Mouse (Mus musculus): Measurements from ENCODE around the gene Rab6b. TPM values are rescaled to one million over a fixed set of nuclear protein-coding genes. Genes with fewer than 3 reads are reported as not detected.
"Not testable (repeated sequence)": the region's sequence is repeated elsewhere in the genome, so short reads cannot be mapped to it uniquely, and the experiment has no call there.

Rab6b gene
- polyA plus RNA-seq, 1 experiment from 2014 or later, result 1.0 TPM

GRCm38 (mm10) chr9:103146257-103146656, 34.7 kb downstream of the Rab6b start:
- peaks cover 3 to 9% of the 10 kb centered on the region in 2 experiments; a peak in 1 of 4 replicates for H3K4me1 ChIP-seq (ENCODE audit: control insufficient read depth in 2 of 2, insufficient read depth in 2 of 2, low read length in 2 of 2)
- ATAC-seq (ENCODE audit: insufficient number of reproducible peaks, insufficient read depth, low FRiP score, low read depth), result no peak
- no peak overlapping the region for H3K4me3 ChIP-seq (ENCODE audit: control insufficient read depth in 1 of 2, insufficient read depth in 1 of 2, low read depth in 1 of 2, low read length in 2 of 2)
- no peaks in the 10 kb centered on the region for H3K36me3 ChIP-seq (ENCODE audit: control insufficient read depth, insufficient read depth, low read length)
- H3K27ac ChIP-seq (replicated peaks in 1 of 2; ENCODE audit: control insufficient read depth in 1 of 2, insufficient read depth in 1 of 2, low read depth in 2 of 2, low read length in 2 of 2), result no peak overlapping the region
- 85% methylated on average over 10 of the region's 10 CpGs for WGBS
- H3K4me2 ChIP-seq (ENCODE audit: low read length), result no peak overlapping the region
- no peaks in the 10 kb centered on the region for H3K27me3 ChIP-seq (ENCODE audit: control insufficient read depth, insufficient read depth, low read length)
- H3K9me3 ChIP-seq (ENCODE audit: control insufficient read depth, low read length), result no peaks in the 10 kb centered on the region
- H3K9ac ChIP-seq (ENCODE audit: low read length), result no peak overlapping the region

- H3K27ac ChIP-seq (replicated peaks in 1 of 2; ENCODE audit: control insufficient read depth in 1 of 2, insufficient read depth in 1 of 2, low read depth in 2 of 2, low read length in 2 of 2), result no peak overlapping the region
- no peak for ATAC-seq (ENCODE audit: insufficient number of reproducible peaks, insufficient read depth, low FRiP score, low read depth)
- WGBS, result 52% methylated on average over 9 of the region's 9 CpGs
- H3K4me3 ChIP-seq (ENCODE audit: control insufficient read depth in 1 of 2, insufficient read depth in 1 of 2, low read depth in 1 of 2, low read length in 2 of 2), result no peak overlapping the region
- H3K9ac ChIP-seq (ENCODE audit: low read length), result no peak overlapping the region
- H3K36me3 ChIP-seq (ENCODE audit: control insufficient read depth, insufficient read depth, low read length), result no peaks in the 10 kb centered on the region
- no peaks in the 10 kb centered on the region for H3K9me3 ChIP-seq (ENCODE audit: control insufficient read depth, low read length)
- no peak overlapping the region for H3K4me2 ChIP-seq (ENCODE audit: low read length)
- H3K4me1 ChIP-seq (ENCODE audit: control insufficient read depth in 2 of 2, insufficient read depth in 2 of 2, low read length in 2 of 2), result peaks cover 3 to 6% of the 10 kb centered on the region in 2 experiments; a peak in 1 of 4 replicates
- H3K27me3 ChIP-seq (ENCODE audit: control insufficient read depth, insufficient read depth, low read length), result no peaks in the 10 kb centered on the region
These were observed 35.1 kb downstream of the Rab6b start for GRCm38 (mm10) chr9:103146703-103147102.

- peaks cover 3 to 6% of the 10 kb centered on the region in 2 experiments; a peak in 1 of 4 replicates for H3K4me1 ChIP-seq (ENCODE audit: control insufficient read depth in 2 of 2, insufficient read depth in 2 of 2, low read length in 2 of 2)
- ATAC-seq (ENCODE audit: insufficient number of reproducible peaks, insufficient read depth, low FRiP score, low read depth), result no peak
- no peaks in the 10 kb centered on the region for H3K36me3 ChIP-seq (ENCODE audit: control insufficient read depth, insufficient read depth, low read length)
- no peaks in the 10 kb centered on the region for H3K27me3 ChIP-seq (ENCODE audit: control insufficient read depth, insufficient read depth, low read length)
- WGBS, result 54% methylated on average over 13 of the region's 13 CpGs
- no peak overlapping the region for H3K27ac ChIP-seq (replicated peaks in 1 of 2; ENCODE audit: control insufficient read depth in 1 of 2, insufficient read depth in 1 of 2, low read depth in 2 of 2, low read length in 2 of 2)
- H3K9me3 ChIP-seq (ENCODE audit: control insufficient read depth, low read length), result no peaks in the 10 kb centered on the region
- no peak overlapping the region for H3K9ac ChIP-seq (ENCODE audit: low read length)
- H3K4me3 ChIP-seq (ENCODE audit: control insufficient read depth in 1 of 2, insufficient read depth in 1 of 2, low read depth in 1 of 2, low read length in 2 of 2), result no peak overlapping the region
- no peak overlapping the region for H3K4me2 ChIP-seq (ENCODE audit: low read length)
These were observed 35.5 kb downstream of the Rab6b start for GRCm38 (mm10) chr9:103147103-103147502.

- Histone ChIP-seq H3K4me2 (ENCODE audit: low read length) (no peak overlapping the region), H3K4me1 (ENCODE audit: control insufficient read depth in 2 of 2, insufficient read depth in 2 of 2, low read length in 2 of 2) (peaks cover 3 to 6% of the 10 kb centered on the region in 2 experiments; a peak in 1 of 4 replicates), H3K27ac (replicated peaks in 1 of 2; ENCODE audit: control insufficient read depth in 1 of 2, insufficient read depth in 1 of 2, low read depth in 2 of 2, low read length in 2 of 2) (no peak overlapping the region), H3K4me3 (ENCODE audit: control insufficient read depth in 1 of 2, insufficient read depth in 1 of 2, low read depth in 1 of 2, low read length in 2 of 2) (no peak overlapping the region), H3K27me3 (ENCODE audit: control insufficient read depth, insufficient read depth, low read length) (no peaks in the 10 kb centered on the region), H3K9me3 (ENCODE audit: control insufficient read depth, low read length) (no peaks in the 10 kb centered on the region), H3K36me3 (ENCODE audit: control insufficient read depth, insufficient read depth, low read length) (no peaks in the 10 kb centered on the region), H3K9ac (ENCODE audit: low read length) (no peak overlapping the region)
- ATAC-seq (ENCODE audit: insufficient number of reproducible peaks, insufficient read depth, low FRiP score, low read depth), result no peak
- 77% methylated on average over 12 of the region's 12 CpGs for WGBS
These were observed 37.6 kb downstream of the Rab6b start for GRCm38 (mm10) chr9:103149074-103149799.

GRCm38 (mm10) chr9:103153286-103153685, 41.7 kb downstream of the Rab6b start:
- Histone ChIP-seq H3K9me3 (ENCODE audit: control insufficient read depth, low read length) (no peaks in the 10 kb centered on the region), H3K4me1 (ENCODE audit: control insufficient read depth in 2 of 2, insufficient read depth in 2 of 2, low read length in 2 of 2) (no peaks in the 10 kb centered on the region), H3K4me2 (ENCODE audit: low read length) (no peak overlapping the region), H3K9ac (ENCODE audit: low read length) (no peak overlapping the region), H3K36me3 (ENCODE audit: control insufficient read depth, insufficient read depth, low read length) (no peaks in the 10 kb centered on the region), H3K27ac (replicated peaks in 1 of 2; ENCODE audit: control insufficient read depth in 1 of 2, insufficient read depth in 1 of 2, low read depth in 2 of 2, low read length in 2 of 2) (no peak overlapping the region), H3K4me3 (ENCODE audit: control insufficient read depth in 1 of 2, insufficient read depth in 1 of 2, low read depth in 1 of 2, low read length in 2 of 2) (no peak overlapping the region), H3K27me3 (ENCODE audit: control insufficient read depth, insufficient read depth, low read length) (no peaks in the 10 kb centered on the region)
- ATAC-seq (ENCODE audit: insufficient number of reproducible peaks, insufficient read depth, low FRiP score, low read depth), result no peak
- WGBS, result 80% methylated on average over 5 of the region's 5 CpGs

GRCm38 (mm10) chr9:103154568-103154967, 43.0 kb downstream of the Rab6b start:
- Histone ChIP-seq H3K9ac (ENCODE audit: low read length) (no peak overlapping the region), H3K36me3 (ENCODE audit: control insufficient read depth, insufficient read depth, low read length) (no peaks in the 10 kb centered on the region), H3K27me3 (ENCODE audit: control insufficient read depth, insufficient read depth, low read length) (no peaks in the 10 kb centered on the region), H3K4me3 (ENCODE audit: control insufficient read depth in 1 of 2, insufficient read depth in 1 of 2, low read depth in 1 of 2, low read length in 2 of 2) (no peak overlapping the region), H3K4me2 (ENCODE audit: low read length) (no peak overlapping the region), H3K9me3 (ENCODE audit: control insufficient read depth, low read length) (no peaks in the 10 kb centered on the region), H3K4me1 (ENCODE audit: control insufficient read depth in 2 of 2, insufficient read depth in 2 of 2, low read length in 2 of 2) (no peaks in the 10 kb centered on the region), H3K27ac (replicated peaks in 1 of 2; ENCODE audit: control insufficient read depth in 1 of 2, insufficient read depth in 1 of 2, low read depth in 2 of 2, low read length in 2 of 2) (no peak overlapping the region)
- ATAC-seq (ENCODE audit: insufficient number of reproducible peaks, insufficient read depth, low FRiP score, low read depth), result no peak
- WGBS, result 71% methylated on average over 2 of the region's 2 CpGs

- WGBS, result 84% methylated on average over 7 of the region's 7 CpGs
These were observed 43.6 kb downstream of the Rab6b start for GRCm38 (mm10) chr9:103155158-103155557.

GRCm38 (mm10) chr9:103163806-103164205, 52.2 kb downstream of the Rab6b start:
- Histone ChIP-seq H3K4me3 (ENCODE audit: control insufficient read depth in 1 of 2, insufficient read depth in 1 of 2, low read depth in 1 of 2, low read length in 2 of 2) (no peak overlapping the region), H3K27me3 (ENCODE audit: control insufficient read depth, insufficient read depth, low read length) (no peaks in the 10 kb centered on the region; the same call in 1 of the 2 replicates), H3K9ac (ENCODE audit: low read length) (no peak overlapping the region), H3K9me3 (ENCODE audit: control insufficient read depth, low read length) (no peaks in the 10 kb centered on the region), H3K4me2 (ENCODE audit: low read length) (no peak overlapping the region), H3K36me3 (ENCODE audit: control insufficient read depth, insufficient read depth, low read length) (no peaks in the 10 kb centered on the region), H3K27ac (replicated peaks in 1 of 2; ENCODE audit: control insufficient read depth in 1 of 2, insufficient read depth in 1 of 2, low read depth in 2 of 2, low read length in 2 of 2) (no peak overlapping the region), H3K4me1 (ENCODE audit: control insufficient read depth in 2 of 2, insufficient read depth in 2 of 2, low read length in 2 of 2) (no peaks in the 10 kb centered on the region; a peak in 1 of 4 replicates)
- WGBS, result 68% methylated on average over 15 of the region's 15 CpGs
- ATAC-seq (ENCODE audit: insufficient number of reproducible peaks, insufficient read depth, low FRiP score, low read depth), result no peak

More at GRCm38 (mm10) chr9:103155158-103155557, 43.6 kb downstream of the Rab6b start:
- H3K4me3 ChIP-seq (ENCODE audit: control insufficient read depth in 1 of 2, insufficient read depth in 1 of 2, low read depth in 1 of 2, low read length in 2 of 2); H3K9ac ChIP-seq (ENCODE audit: low read length); H3K4me2 ChIP-seq (ENCODE audit: low read length); H3K27ac ChIP-seq (replicated peaks in 1 of 2; ENCODE audit: control insufficient read depth in 1 of 2, insufficient read depth in 1 of 2, low read depth in 2 of 2, low read length in 2 of 2); H3K36me3 ChIP-seq (ENCODE audit: control insufficient read depth, insufficient read depth, low read length); H3K27me3 ChIP-seq (ENCODE audit: control insufficient read depth, insufficient read depth, low read length); ATAC-seq (ENCODE audit: insufficient number of reproducible peaks, insufficient read depth, low FRiP score, low read depth); H3K4me1 ChIP-seq (ENCODE audit: control insufficient read depth in 2 of 2, insufficient read depth in 2 of 2, low read length in 2 of 2); H3K9me3 ChIP-seq (ENCODE audit: control insufficient read depth, low read length): not testable (repeated sequence)

Measured in heart, embryonic 14.5 days (tissue).